Mouse (Mus musculus): ENCODE data around the gene 3110021N24Rik.

The 3110021N24Rik gene

GRCm38 (mm10) chr4:108798083-108798830, 78.8 kb downstream of the 3110021N24Rik start:
- peak; percentile 80 for DNase-seq

- DNase-seq: no peak
These were observed 84.1 kb downstream of the 3110021N24Rik start for GRCm38 (mm10) chr4:108803535-108803934.

- DNase-seq: no peak
These were observed 91.7 kb downstream of the 3110021N24Rik start for GRCm38 (mm10) chr4:108811142-108811541.

- DNase-seq: no peak
These were observed 92.1 kb downstream of the 3110021N24Rik start for GRCm38 (mm10) chr4:108811550-108811949.

- DNase-seq: no peak
These were observed 106.2 kb downstream of the 3110021N24Rik start for GRCm38 (mm10) chr4:108825677-108826076.

- no peak for DNase-seq
These were observed 106.6 kb downstream of the 3110021N24Rik start for GRCm38 (mm10) chr4:108826096-108826495.

GRCm38 (mm10) chr4:108826643-108827042, 107.2 kb downstream of the 3110021N24Rik start:
- DNase-seq: no peak

GRCm38 (mm10) chr4:108830698-108831097, 111.2 kb downstream of the 3110021N24Rik start:
- DNase-seq: no peak

Data from embryo, embryonic 11 days (tissue).